Mouse (Mus musculus): ENCODE measurements around the gene Nuak1. TPM values are rescaled to one million over a fixed set of nuclear protein-coding genes. Genes with fewer than 3 reads are reported as not detected.
"Not testable (repeated sequence)": the region's sequence is repeated elsewhere in the genome, so short reads cannot be mapped to it uniquely, and the experiment has no call there.

The Nuak1 gene
- polyA plus RNA-seq (2014; fragmentation: Nextera tagmentation; extraction: Ambion mirVana): 3.9 and 4.9 TPM in 2 replicates

DNA sequence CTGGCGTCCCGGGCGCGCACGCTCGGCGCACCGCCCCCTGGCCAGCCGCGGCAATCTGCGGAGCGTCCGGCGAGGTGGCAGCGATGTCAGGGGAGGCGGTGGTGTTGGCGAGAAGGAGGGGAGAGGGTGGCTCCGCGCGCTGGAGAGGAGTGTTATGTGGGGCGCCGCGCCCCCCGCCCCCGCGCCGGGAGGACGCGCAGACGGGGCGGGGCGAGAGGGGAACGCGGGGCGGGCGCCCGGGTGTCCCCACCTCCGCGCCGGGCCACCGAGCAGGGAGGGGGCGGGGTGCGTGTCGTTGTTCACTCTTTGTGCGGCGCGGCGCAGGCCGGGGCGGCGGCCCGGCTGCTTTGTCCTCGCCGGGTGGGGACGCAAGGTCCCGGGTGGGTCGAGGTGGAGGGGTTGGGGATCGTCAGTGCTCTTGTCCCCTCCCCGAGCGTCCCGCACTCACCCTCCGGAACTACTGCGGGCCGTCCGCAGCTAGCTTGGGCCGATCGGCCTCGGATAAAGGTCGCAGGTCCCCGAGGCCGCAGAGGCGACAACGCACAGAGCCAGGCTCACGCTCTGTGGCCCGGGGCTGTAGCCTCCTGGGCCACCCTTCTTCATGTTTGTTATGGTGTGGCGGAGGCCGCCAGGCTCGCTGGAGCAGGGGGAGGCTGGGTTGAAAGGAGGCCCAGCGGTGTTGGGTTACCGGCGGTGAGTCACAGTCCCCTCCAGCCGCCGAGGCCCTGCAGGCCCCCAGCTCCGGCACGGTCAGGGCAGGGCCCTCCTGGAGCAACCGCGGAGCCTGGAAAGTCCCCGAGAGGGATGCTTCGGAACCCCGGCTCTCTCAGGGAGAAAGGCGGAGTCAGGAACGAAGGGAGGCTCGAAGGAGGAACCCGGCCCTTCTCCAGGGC is at the start of gene Nuak1:
Nuak1 (minus strand) TSS at position 57 of the 893 bp plus-strand sequence.
- Histone ChIP-seq H3K4me2 (ENCODE audit: low read depth, low read length) (peak within 1 kb of the TSS; percentile 89), H3K4me3 (ENCODE audit: low read depth, low read length) (peak within 1 kb of the TSS; percentile 86), H3K9ac (replicated peaks; ENCODE audit: low read depth, low read length) (peak within 1 kb of the TSS; percentile 100), H3K36me3 (ENCODE audit: control insufficient read depth, insufficient read depth, low read length) (no peaks in the 10 kb centered on the region), H3K4me1 (ENCODE audit: control insufficient read depth, insufficient read depth, low read length) (peaks cover 39% of the 10 kb centered on the region), H3K9me3 (ENCODE audit: control insufficient read depth, low read length) (no peaks in the 10 kb centered on the region), H3K27me3 (ENCODE audit: control insufficient read depth, insufficient read depth, low read length) (no peaks in the 10 kb centered on the region; the same call in 1 of the 2 replicates), H3K27ac (ENCODE audit: low read depth, low read length) (peak within 1 kb of the TSS; percentile 99)
- under 1% methylated on average over 56 of the region's 94 CpGs for WGBS
- ATAC-seq (ENCODE audit: low read depth): peak; percentile 86

DNA sequence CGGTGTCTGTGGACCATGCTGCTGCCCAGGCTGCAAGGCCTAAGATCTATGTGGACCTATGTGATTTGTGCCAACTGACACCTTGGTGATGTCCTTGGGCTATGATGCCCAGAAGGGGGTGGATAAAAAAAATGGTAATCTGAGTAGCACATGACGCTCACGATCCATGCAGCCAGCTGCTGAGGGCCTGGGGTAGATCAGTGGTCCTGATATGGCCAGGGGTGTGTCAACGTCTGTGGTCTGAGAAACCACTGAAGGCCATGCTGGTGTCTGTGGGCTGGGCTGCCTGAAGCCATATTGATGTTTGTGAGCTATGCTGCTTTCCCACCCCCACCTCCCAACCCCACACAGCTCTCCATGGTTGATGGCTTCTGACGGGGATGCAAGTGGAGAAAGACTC is 49.7 kb upstream of the Nuak1 start:
- H3K9me3 ChIP-seq (ENCODE audit: control insufficient read depth, low read length): no peaks in the 10 kb centered on the region
- no peaks in the 10 kb centered on the region for H3K36me3 ChIP-seq (ENCODE audit: control insufficient read depth, insufficient read depth, low read length)
- no peak overlapping the region for H3K4me2 ChIP-seq (ENCODE audit: low read depth, low read length)
- no peaks in the 10 kb centered on the region for H3K27me3 ChIP-seq (ENCODE audit: control insufficient read depth, insufficient read depth, low read length)
- no peak overlapping the region for H3K4me3 ChIP-seq (ENCODE audit: low read depth, low read length)
- H3K27ac ChIP-seq (ENCODE audit: low read depth, low read length): no peak overlapping the region
- H3K9ac ChIP-seq (replicated peaks; ENCODE audit: low read depth, low read length): no peak overlapping the region
- WGBS: 92% methylated on average over 5 of the region's 5 CpGs
- H3K4me1 ChIP-seq (ENCODE audit: control insufficient read depth, insufficient read depth, low read length): no peaks in the 10 kb centered on the region
- no peak for ATAC-seq (ENCODE audit: low read depth)

DNA sequence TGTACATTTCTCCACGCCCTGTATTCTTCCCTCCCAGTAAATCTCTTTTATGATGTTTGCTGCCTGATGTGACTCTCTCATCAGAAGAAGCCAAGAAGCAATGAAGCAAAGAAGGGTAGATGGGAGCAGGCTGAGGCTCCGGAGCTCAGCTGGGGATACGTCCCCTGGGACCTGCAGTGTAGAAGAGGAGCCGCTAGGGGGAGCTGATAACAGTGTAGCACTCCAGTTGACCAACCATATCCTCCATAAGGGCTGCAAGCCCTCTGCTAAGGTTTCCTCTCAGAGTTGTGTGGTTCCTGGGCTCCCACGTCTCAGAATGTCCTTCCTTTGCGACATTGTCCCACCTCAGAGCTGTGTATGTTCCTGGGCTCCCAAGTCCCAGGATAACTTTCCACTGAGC is 47.9 kb upstream of the Nuak1 start:
- no peaks in the 10 kb centered on the region for H3K36me3 ChIP-seq (ENCODE audit: control insufficient read depth, insufficient read depth, low read length)
- no peak for ATAC-seq (ENCODE audit: low read depth)
- H3K27me3 ChIP-seq (ENCODE audit: control insufficient read depth, insufficient read depth, low read length): no peaks in the 10 kb centered on the region
- no peak overlapping the region for H3K9ac ChIP-seq (replicated peaks; ENCODE audit: low read depth, low read length)
- 48% methylated on average over 6 of the region's 6 CpGs for WGBS
- H3K9me3 ChIP-seq (ENCODE audit: control insufficient read depth, low read length): no peaks in the 10 kb centered on the region
- no peak overlapping the region for H3K4me2 ChIP-seq (ENCODE audit: low read depth, low read length)
- no peak overlapping the region for H3K27ac ChIP-seq (ENCODE audit: low read depth, low read length)
- H3K4me3 ChIP-seq (ENCODE audit: low read depth, low read length): no peak overlapping the region
- H3K4me1 ChIP-seq (ENCODE audit: control insufficient read depth, insufficient read depth, low read length): no peaks in the 10 kb centered on the region

DNA sequence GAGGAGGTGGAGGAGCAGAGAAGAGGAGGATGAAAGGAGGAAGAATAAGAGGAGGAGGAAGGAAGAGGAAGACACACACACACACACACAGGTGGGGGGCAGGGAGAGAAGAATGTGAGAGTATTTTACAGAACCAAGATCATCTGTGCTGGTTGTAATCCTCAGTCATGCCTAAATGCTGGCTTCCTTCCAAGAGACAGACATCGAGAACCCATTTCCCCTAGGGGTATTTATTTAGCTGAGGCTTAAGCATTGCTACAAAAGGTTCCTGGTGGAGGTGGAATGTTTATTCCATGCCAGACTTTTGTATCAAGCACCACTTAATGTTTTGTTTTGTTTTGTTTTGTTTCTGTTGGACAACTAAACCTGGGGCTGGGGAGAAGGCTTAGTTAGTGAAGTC is 44.3 kb upstream of the Nuak1 start:
- no peak for ATAC-seq (ENCODE audit: low read depth)
- Histone ChIP-seq H3K36me3 (ENCODE audit: control insufficient read depth, insufficient read depth, low read length) (no peaks in the 10 kb centered on the region), H3K9ac (replicated peaks; ENCODE audit: low read depth, low read length) (no peak overlapping the region), H3K27ac (ENCODE audit: low read depth, low read length) (no peak overlapping the region), H3K4me3 (ENCODE audit: low read depth, low read length) (no peak overlapping the region), H3K4me1 (ENCODE audit: control insufficient read depth, insufficient read depth, low read length) (no peaks in the 10 kb centered on the region), H3K4me2 (ENCODE audit: low read depth, low read length) (no peak overlapping the region), H3K27me3 (ENCODE audit: control insufficient read depth, insufficient read depth, low read length) (no peaks in the 10 kb centered on the region), H3K9me3 (ENCODE audit: control insufficient read depth, low read length) (no peaks in the 10 kb centered on the region)
- WGBS: 47% methylated on average over 1 of the region's 1 CpGs

DNA sequence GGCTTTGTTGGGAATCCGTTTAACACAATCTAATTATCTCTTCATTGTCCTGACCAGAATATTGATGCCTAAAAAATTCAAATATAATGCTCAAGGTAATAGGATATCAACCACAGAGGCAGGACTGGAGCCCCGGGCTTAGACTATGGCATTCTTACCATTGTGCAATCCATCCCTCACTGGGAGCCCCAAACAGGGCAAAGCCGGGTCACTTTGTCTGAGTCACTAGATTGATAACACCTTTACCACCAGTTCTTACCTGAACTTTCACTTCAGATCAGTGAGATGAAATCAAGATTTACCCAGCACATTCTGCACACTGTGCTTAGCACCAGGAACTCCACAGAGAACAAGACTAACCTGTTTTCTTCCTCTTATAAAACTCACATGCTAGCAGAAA is 43.2 kb upstream of the Nuak1 start:
- H3K4me2 ChIP-seq (ENCODE audit: low read depth, low read length): no peak overlapping the region
- H3K36me3 ChIP-seq (ENCODE audit: control insufficient read depth, insufficient read depth, low read length): no peaks in the 10 kb centered on the region
- no peak overlapping the region for H3K9ac ChIP-seq (replicated peaks; ENCODE audit: low read depth, low read length)
- no peaks in the 10 kb centered on the region for H3K9me3 ChIP-seq (ENCODE audit: control insufficient read depth, low read length)
- H3K4me3 ChIP-seq (ENCODE audit: low read depth, low read length): no peak overlapping the region
- WGBS: 87% methylated on average over 3 of the region's 3 CpGs
- ATAC-seq (ENCODE audit: low read depth): no peak
- no peaks in the 10 kb centered on the region for H3K27me3 ChIP-seq (ENCODE audit: control insufficient read depth, insufficient read depth, low read length)
- no peaks in the 10 kb centered on the region for H3K4me1 ChIP-seq (ENCODE audit: control insufficient read depth, insufficient read depth, low read length)
- no peak overlapping the region for H3K27ac ChIP-seq (ENCODE audit: low read depth, low read length)

DNA sequence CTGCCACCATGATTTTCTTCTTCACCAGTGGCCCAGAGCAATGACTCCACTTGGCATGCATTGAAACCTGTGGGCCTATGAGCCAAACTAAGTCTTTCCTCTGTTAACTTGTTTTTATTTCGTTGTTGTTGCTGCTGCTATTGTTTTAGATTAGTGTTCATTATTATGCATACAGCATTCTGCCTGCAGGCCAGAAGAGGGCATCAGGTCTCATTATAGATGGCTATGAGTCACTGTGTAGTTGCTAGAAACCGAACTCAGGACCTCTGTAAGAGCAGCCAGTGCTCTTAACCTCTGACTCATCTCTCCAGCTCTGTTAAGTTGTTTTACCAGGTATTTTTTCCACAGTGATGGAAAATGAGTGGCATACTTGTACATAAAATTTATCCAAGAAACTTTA is 42.7 kb upstream of the Nuak1 start:
- H3K27me3 ChIP-seq (ENCODE audit: control insufficient read depth, insufficient read depth, low read length): no peaks in the 10 kb centered on the region
- ATAC-seq (ENCODE audit: low read depth): no peak
- H3K27ac ChIP-seq (ENCODE audit: low read depth, low read length): no peak overlapping the region
- 88% methylated on average over 2 of the region's 2 CpGs for WGBS
- H3K9me3 ChIP-seq (ENCODE audit: control insufficient read depth, low read length): no peaks in the 10 kb centered on the region
- no peaks in the 10 kb centered on the region for H3K36me3 ChIP-seq (ENCODE audit: control insufficient read depth, insufficient read depth, low read length)
- H3K9ac ChIP-seq (replicated peaks; ENCODE audit: low read depth, low read length): no peak overlapping the region
- H3K4me1 ChIP-seq (ENCODE audit: control insufficient read depth, insufficient read depth, low read length): no peaks in the 10 kb centered on the region
- H3K4me3 ChIP-seq (ENCODE audit: low read depth, low read length): no peak overlapping the region
- no peak overlapping the region for H3K4me2 ChIP-seq (ENCODE audit: low read depth, low read length)

DNA sequence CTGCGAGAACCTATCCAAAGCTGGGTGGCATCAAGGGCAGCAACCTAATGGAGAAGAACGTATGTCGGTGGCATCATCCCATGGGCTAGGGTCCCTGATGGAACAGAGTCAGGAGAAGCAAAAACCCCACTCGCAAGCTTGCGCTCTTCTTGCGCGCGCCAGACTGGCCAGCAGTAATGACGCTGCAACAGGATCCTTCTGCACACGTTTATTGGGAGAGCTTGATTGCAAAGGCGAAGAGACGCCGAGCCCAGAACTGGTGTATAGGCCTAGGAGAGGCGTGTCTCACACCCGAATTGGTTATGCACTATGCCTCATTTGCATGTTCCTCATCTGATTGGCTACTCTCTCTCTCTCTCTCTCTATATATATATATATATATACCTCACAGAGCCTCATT is 42.0 kb upstream of the Nuak1 start:
- H3K9ac ChIP-seq (replicated peaks; ENCODE audit: low read depth, low read length); H3K9me3 ChIP-seq (ENCODE audit: control insufficient read depth, low read length); H3K27me3 ChIP-seq (ENCODE audit: control insufficient read depth, insufficient read depth, low read length); H3K27ac ChIP-seq (ENCODE audit: low read depth, low read length); H3K4me2 ChIP-seq (ENCODE audit: low read depth, low read length); H3K36me3 ChIP-seq (ENCODE audit: control insufficient read depth, insufficient read depth, low read length); ATAC-seq (ENCODE audit: low read depth); H3K4me3 ChIP-seq (ENCODE audit: low read depth, low read length); H3K4me1 ChIP-seq (ENCODE audit: control insufficient read depth, insufficient read depth, low read length): not testable (repeated sequence)
- WGBS: 89% methylated on average over 15 of the region's 15 CpGs

DNA sequence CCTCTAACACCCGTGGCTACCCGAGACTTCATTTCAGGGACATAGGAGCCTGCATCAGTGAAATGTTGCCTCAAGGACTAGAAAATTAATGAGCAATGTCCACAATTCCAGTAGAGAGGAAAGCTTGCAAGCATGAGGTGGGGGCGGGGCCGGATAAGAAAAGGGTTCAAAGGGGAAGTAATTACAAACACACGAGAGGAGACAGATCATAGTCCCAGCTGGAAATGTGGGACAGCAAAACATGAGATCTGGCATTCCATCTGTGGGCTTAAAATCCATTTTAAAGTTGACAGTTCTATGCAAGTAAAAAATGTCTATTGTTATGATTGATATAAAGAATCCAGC is 40.9 kb upstream of the Nuak1 start:
- 0 out of 2 replicates have a peak, but pooled peaks cover 3% of the 10 kb centered on the region for H3K4me1 ChIP-seq (ENCODE audit: control insufficient read depth, insufficient read depth, low read length)
- no peaks in the 10 kb centered on the region for H3K9me3 ChIP-seq (ENCODE audit: control insufficient read depth, low read length)
- no peak overlapping the region for H3K4me2 ChIP-seq (ENCODE audit: low read depth, low read length)
- no peak overlapping the region for H3K27ac ChIP-seq (ENCODE audit: low read depth, low read length)
- H3K36me3 ChIP-seq (ENCODE audit: control insufficient read depth, insufficient read depth, low read length): no peaks in the 10 kb centered on the region
- no peak overlapping the region for H3K9ac ChIP-seq (replicated peaks; ENCODE audit: low read depth, low read length)
- no peaks in the 10 kb centered on the region for H3K27me3 ChIP-seq (ENCODE audit: control insufficient read depth, insufficient read depth, low read length)
- WGBS: 52% methylated on average over 5 of the region's 5 CpGs
- H3K4me3 ChIP-seq (ENCODE audit: low read depth, low read length): no peak overlapping the region
- ATAC-seq (ENCODE audit: low read depth): no peak

DNA sequence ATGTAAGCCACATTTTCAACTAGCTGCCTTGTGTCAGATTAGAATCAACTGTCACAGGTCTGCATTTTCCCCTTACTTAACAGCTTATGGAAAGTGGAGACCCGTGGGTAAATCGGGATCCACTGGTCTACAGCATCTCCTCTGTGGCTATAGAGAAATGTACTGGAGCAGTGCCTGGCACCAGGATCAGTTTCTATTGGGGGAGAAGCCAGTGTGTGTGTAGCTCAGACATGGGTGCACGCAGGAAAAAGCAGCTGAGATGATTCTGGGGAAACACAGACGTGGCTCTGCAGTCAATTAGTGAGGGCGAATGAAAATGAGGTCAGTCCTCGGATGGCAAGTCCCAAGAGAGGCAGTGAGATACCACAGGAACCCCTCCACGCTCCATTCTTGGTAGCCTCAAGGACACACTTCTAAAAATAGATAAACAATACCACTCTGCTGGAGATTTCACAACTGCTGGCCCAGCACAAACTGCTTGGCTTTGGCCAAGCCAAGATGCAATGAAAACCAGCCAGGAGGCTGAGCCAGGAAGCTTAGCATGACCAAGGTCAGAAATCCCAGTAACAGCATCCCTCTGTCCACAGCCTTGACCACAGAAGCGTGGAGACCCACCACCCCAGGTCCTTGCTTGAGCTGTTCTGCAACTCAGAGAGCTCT is 40.4 kb upstream of the Nuak1 start:
- Histone ChIP-seq H3K9ac (replicated peaks; ENCODE audit: low read depth, low read length) (no peak overlapping the region), H3K4me3 (ENCODE audit: low read depth, low read length) (no peak overlapping the region), H3K9me3 (ENCODE audit: control insufficient read depth, low read length) (no peaks in the 10 kb centered on the region), H3K27ac (ENCODE audit: low read depth, low read length) (no peak overlapping the region; the same call in 1 of the 2 replicates), H3K27me3 (ENCODE audit: control insufficient read depth, insufficient read depth, low read length) (no peaks in the 10 kb centered on the region), H3K4me2 (ENCODE audit: low read depth, low read length) (no peak overlapping the region), H3K36me3 (ENCODE audit: control insufficient read depth, insufficient read depth, low read length) (no peaks in the 10 kb centered on the region), H3K4me1 (ENCODE audit: control insufficient read depth, insufficient read depth, low read length) (0 out of 2 replicates have a peak, but pooled peaks cover 3% of the 10 kb centered on the region)
- ATAC-seq (ENCODE audit: low read depth): no peak
- 60% methylated on average over 8 of the region's 8 CpGs for WGBS
